8 mouse cellular contexts compared by ENCODE assay signal in the genomic region with DNA sequence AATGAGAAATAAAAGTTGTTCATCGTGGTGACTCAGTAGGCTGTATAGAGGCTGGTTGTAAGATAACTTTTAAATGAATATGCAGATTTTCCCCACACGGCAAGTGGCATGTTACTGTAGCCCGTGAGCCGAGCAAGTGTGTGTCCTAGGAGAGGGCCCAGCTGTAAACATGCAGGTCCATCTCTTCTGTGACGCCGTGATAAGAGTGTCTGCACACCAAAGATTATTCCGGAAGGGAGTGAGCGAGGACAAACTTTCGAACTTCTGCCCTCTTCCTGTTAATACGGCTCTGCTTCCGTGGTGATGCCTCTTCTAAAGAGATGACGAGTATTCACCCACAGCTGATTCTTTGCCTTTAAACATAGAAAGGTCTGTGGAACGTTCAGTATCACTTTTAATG. TPM values are rescaled to one million over a fixed set of nuclear protein-coding genes. Genes with fewer than 3 reads are reported as not detected.
A peak's percentile ranks its signal among the peaks of the same experiment; 100 is the strongest.
DNase-seq lines count a peak whose midpoint lies in the region; ATAC-seq and TF ChIP-seq lines count a peak whose summit lies in the region.

No protein-coding gene starts in this region.

- no peaks in the 10 kb centered on the region for H3K4me1 ChIP-seq in lung, embryonic 14.5 days (ENCODE audit: insufficient read depth)
- peaks cover 39% of the 10 kb centered on the region for H3K4me1 ChIP-seq in erythroblast, embryonic 14.5 days (ENCODE audit: control insufficient read depth)
- H3K4me1 ChIP-seq in liver, embryonic 14.5 days (replicated peaks; ENCODE audit: control insufficient read depth in 2 of 2, insufficient read depth in 2 of 2, low read length in 1 of 2), result peaks cover 15 to 25% of the 10 kb centered on the region in 2 experiments
- no peaks in the 10 kb centered on the region for H3K4me1 ChIP-seq in stomach, embryonic 15.5 days

- no peaks in the 10 kb centered on the region for H3K27me3 ChIP-seq in lung, embryonic 14.5 days (ENCODE audit: insufficient read depth, low read length)
- no peaks in the 10 kb centered on the region; the same call in 1 of the 2 replicates for H3K27me3 ChIP-seq in erythroblast, embryonic 14.5 days (ENCODE audit: control insufficient read depth)
- H3K27me3 ChIP-seq in liver, embryonic 14.5 days (ENCODE audit: control insufficient read depth, insufficient read depth, low read length), result no peaks in the 10 kb centered on the region
- H3K27me3 ChIP-seq in stomach, embryonic 15.5 days (replicated peaks), result no peaks in the 10 kb centered on the region

- H3K4me3 ChIP-seq in lung, embryonic 14.5 days (ENCODE audit: low read depth, low read length), result peak overlapping the region; percentile 81
- H3K4me3 ChIP-seq in erythroblast, embryonic 14.5 days (replicated peaks), result peak overlapping the region; percentile 87
- H3K4me3 ChIP-seq in liver, embryonic 14.5 days (ENCODE audit: insufficient read depth in 1 of 2, low read depth in 2 of 2, low read length in 2 of 2), result peak overlapping the region; percentile 65 to 88
- 0 out of 2 replicates have a peak overlapping the region, but pooled peaks have one; percentile 1 for H3K4me3 ChIP-seq in stomach, embryonic 15.5 days (replicated peaks)

- H3K4me2 ChIP-seq in lung, embryonic 14.5 days, result peak overlapping the region; percentile 69
- peak overlapping the region; percentile 76 for H3K4me2 ChIP-seq in liver, embryonic 14.5 days (ENCODE audit: low read depth)
- H3K4me2 ChIP-seq in stomach, embryonic 15.5 days, result peak overlapping the region; percentile 26

- H3K27ac ChIP-seq in lung, embryonic 14.5 days (ENCODE audit: low read depth), result peak overlapping the region; percentile 49; the same call in 1 of the 2 replicates
- peak overlapping the region; percentile 96 for H3K27ac ChIP-seq in liver, embryonic 14.5 days
- no peak overlapping the region for H3K27ac ChIP-seq in stomach, embryonic 15.5 days

- TF ChIP-seq EP300 in liver, embryonic 14.5 days (IDR thresholded peaks at IDR 0.05; ENCODE audit: low read depth), result peak; percentile 98

- no peak; the same call in 1 of the 2 replicates for ATAC-seq in lung, embryonic 14.5 days (ENCODE audit: insufficient read depth)
- peak; percentile 86 for ATAC-seq in liver, embryonic 14.5 days (ENCODE audit: insufficient read depth)
- ATAC-seq in stomach, embryonic 15.5 days (ENCODE audit: insufficient read depth, low FRiP score, low read depth), result peak; percentile 80; the same call in 1 of the 2 replicates

- H3K9ac ChIP-seq in lung, embryonic 14.5 days, result peak overlapping the region; percentile 32; the same call in 1 of the 2 replicates
- H3K9ac ChIP-seq in liver, embryonic 14.5 days (replicated peaks), result peak overlapping the region; percentile 90
- H3K9ac ChIP-seq in stomach, embryonic 15.5 days, result no peak overlapping the region

- no peak for DNase-seq in lung, embryonic 14.5 days
- no peak for DNase-seq in lung, postnatal 14 days
- peak; percentile 97 for DNase-seq in liver, embryonic 14.5 days (ENCODE audit: low read depth in 3 of 3, low spot score in 3 of 3)
- DNase-seq in natural killer cell, adult 2 months (ENCODE audit: low spot score in 2 of 2), result no peak
- no peak for DNase-seq in adrenal gland, postnatal 25 days
- no peak for DNase-seq in layer of hippocampus, postnatal 14 days (ENCODE audit: low spot score in 2 of 2)

- no peaks in the 10 kb centered on the region for H3K9me3 ChIP-seq in lung, embryonic 14.5 days (ENCODE audit: low read depth, low read length)
- H3K9me3 ChIP-seq in erythroblast, embryonic 14.5 days (ENCODE audit: control insufficient read depth, low read length), result no peaks in the 10 kb centered on the region
- H3K9me3 ChIP-seq in liver, embryonic 14.5 days (ENCODE audit: control insufficient read depth, low read length), result no peaks in the 10 kb centered on the region
- no peaks in the 10 kb centered on the region for H3K9me3 ChIP-seq in stomach, embryonic 15.5 days

- WGBS in lung, embryonic 14.5 days, result 44% methylated on average over 13 of the region's 13 CpGs
- WGBS in liver, embryonic 14.5 days (ENCODE audit: insufficient replicate concordance), result 11% methylated on average over 13 of the region's 13 CpGs
- WGBS in stomach, embryonic 15.5 days, result 71% methylated on average over 13 of the region's 13 CpGs

- TF ChIP-seq CTCF in lung, embryonic 14.5 days (IDR thresholded peaks at IDR 0.05; ENCODE audit: low read depth), result no peak
- TF ChIP-seq CTCF in liver, embryonic 14.5 days (IDR thresholded peaks at IDR 0.05; ENCODE audit: low read depth), result no peak; the same call in 1 of the 2 replicates

- no peaks in the 10 kb centered on the region for H3K36me3 ChIP-seq in lung, embryonic 14.5 days (ENCODE audit: insufficient read depth)
- peaks cover 26% of the 10 kb centered on the region for H3K36me3 ChIP-seq in erythroblast, embryonic 14.5 days (ENCODE audit: control insufficient read depth)
- peaks cover 14% of the 10 kb centered on the region for H3K36me3 ChIP-seq in liver, embryonic 14.5 days (replicated peaks; ENCODE audit: control insufficient read depth, insufficient read depth, low read depth)
- no peaks in the 10 kb centered on the region for H3K36me3 ChIP-seq in stomach, embryonic 15.5 days

RNA-seq across cellular contexts. Expression of a gene that starts 1.4 kb away (rescaled TPM):
- polyA plus RNA-seq in lung, embryonic 14.5 days (2014; fragmentation: Nextera tagmentation; extraction: Ambion mirVana), result 42.1 and 42.4 TPM in 2 replicates
- 14.4 and 16.3 TPM in 2 replicates for polyA plus RNA-seq in erythroblast, embryonic 14.5 days (2012)
- polyA plus RNA-seq in liver, embryonic 14.5 days (2012; rRNA removed), result 39.8 and 44.3 TPM in 2 replicates
- 108 and 112 TPM in 2 replicates for polyA plus RNA-seq in liver, embryonic 14.5 days (2014; fragmentation: Nextera tagmentation; extraction: Ambion mirVana)
- 34.3 and 36.1 TPM in 2 replicates for polyA plus RNA-seq in stomach, embryonic 15.5 days (2015; fragmentation: Nextera tagmentation; extraction: Ambion mirVana)
- 32.2 and 42.0 TPM in 2 replicates for total RNA-seq in adrenal gland, postnatal 25 days (2021)
- total RNA-seq in layer of hippocampus, postnatal 14 days (2021), result 10 to 100 TPM; 40.5 to 41.8 TPM

Comparison
In these comparisons a context has a peak if more than half of its experiments do, and no peak if none do; other contexts are left out.
1. DNase-seq: peak in liver, embryonic 14.5 days (3 of 3); none in lung, embryonic 14.5 days (single experiment), lung, postnatal 14 days (single experiment), natural killer cell, adult 2 months (0 of 2), adrenal gland, postnatal 25 days (single experiment) and layer of hippocampus, postnatal 14 days (0 of 2).
2. H3K4me2 ChIP-seq: peak in every context shown above with its lines; median percentile 76 in liver, embryonic 14.5 days; 69 in lung, embryonic 14.5 days; 26 in stomach, embryonic 15.5 days.
3. H3K4me3 ChIP-seq: peak in every context shown above with its lines; median percentile 87 in erythroblast, embryonic 14.5 days; 81 in lung, embryonic 14.5 days; 76 in liver, embryonic 14.5 days; 1 in stomach, embryonic 15.5 days.